Comparison of ENCODE assay signal across 9 mouse cellular contexts in genomic region chr12:76015489-76015888, GRCm38 (mm10).
DNase-seq lines count a peak whose midpoint lies in the region; ATAC-seq lines count a peak whose summit lies in the region.
"Had no signal": no experiment of that assay in that cellular context is flagged by ENCODE, and none has a peak within 500 bp of the region (broad histone marks: within the 10 kb centered on the region; RNA-seq: fewer than 3 reads in every experiment).

No protein-coding gene starts in this region.

- 85% methylated on average over 11 of the region's 11 CpGs for WGBS in kidney, embryonic 16.5 days
- 91% methylated on average over 11 of the region's 11 CpGs for WGBS in forebrain, embryonic 12.5 days

- no peaks in the 10 kb centered on the region for H3K27me3 ChIP-seq in kidney, embryonic 16.5 days (ENCODE audit: insufficient read depth, low read length)
- no peaks in the 10 kb centered on the region for H3K27me3 ChIP-seq in forebrain, embryonic 12.5 days
- H3K27me3 ChIP-seq: midbrain, embryonic 12.5 days had no signal

- H3K36me3 ChIP-seq in kidney, embryonic 16.5 days (ENCODE audit: insufficient read depth, low read length): peaks cover 31% of the 10 kb centered on the region
- peaks cover 58% of the 10 kb centered on the region for H3K36me3 ChIP-seq in forebrain, embryonic 12.5 days (replicated peaks)

- DNase-seq in cerebellum, adult 11 months: peak; percentile 16
- peak; percentile 19 for DNase-seq in cerebellum, adult 8-10 months
- DNase-seq in ovary, postnatal 14 days (ENCODE audit: low spot score): peak; percentile 25
- no peak for DNase-seq in layer of hippocampus, postnatal 36 days
- no peak for DNase-seq in thymus, adult 18-20 months

- H3K27ac ChIP-seq in kidney, embryonic 16.5 days (ENCODE audit: low read length): no peak overlapping the region
- H3K27ac ChIP-seq in forebrain, embryonic 12.5 days: no peak overlapping the region
- H3K27ac ChIP-seq: midbrain, embryonic 12.5 days had no signal

- H3K4me3 ChIP-seq in kidney, embryonic 16.5 days (ENCODE audit: low read length): no peak overlapping the region
- no peak overlapping the region for H3K4me3 ChIP-seq in forebrain, embryonic 12.5 days (replicated peaks)
- H3K4me3 ChIP-seq: midbrain, embryonic 12.5 days had no signal

- H3K9ac ChIP-seq in kidney, embryonic 16.5 days (replicated peaks; ENCODE audit: low read length): no peak overlapping the region
- no peak overlapping the region for H3K9ac ChIP-seq in forebrain, embryonic 12.5 days
- H3K9ac ChIP-seq: midbrain, embryonic 12.5 days had no signal

- no peak for ATAC-seq in cerebellum, adult (ENCODE audit: insufficient number of reproducible peaks, low FRiP score, low TSS enrichment)
- 0 out of 2 replicates have a peak, but pooled peaks have one; percentile 27 for ATAC-seq in kidney, embryonic 16.5 days (ENCODE audit: low FRiP score, low TSS enrichment)
- ATAC-seq in forebrain, embryonic 12.5 days (ENCODE audit: low FRiP score): no peak

- 0 out of 2 replicates have a peak, but pooled peaks cover 5% of the 10 kb centered on the region for H3K4me1 ChIP-seq in kidney, embryonic 16.5 days (ENCODE audit: insufficient read depth, low read length)
- H3K4me1 ChIP-seq in forebrain, embryonic 12.5 days: peaks cover 3% of the 10 kb centered on the region; the same call in 1 of the 2 replicates
- H3K4me1 ChIP-seq: midbrain, embryonic 12.5 days had no signal

- no peaks in the 10 kb centered on the region for H3K9me3 ChIP-seq in kidney, embryonic 16.5 days (ENCODE audit: low read length)
- H3K9me3 ChIP-seq in forebrain, embryonic 12.5 days: no peaks in the 10 kb centered on the region
- H3K9me3 ChIP-seq: midbrain, embryonic 12.5 days had no signal

- H3K4me2 ChIP-seq in kidney, embryonic 16.5 days (replicated peaks; ENCODE audit: low read depth, low read length): no peak overlapping the region
- no peak overlapping the region for H3K4me2 ChIP-seq in forebrain, embryonic 12.5 days
- H3K4me2 ChIP-seq: midbrain, embryonic 12.5 days had no signal

Comparison
In these comparisons a context has a peak if more than half of its experiments do, and no peak if none do; other contexts are left out.
1. DNase-seq: peak in cerebellum, adult 11 months (single experiment), cerebellum, adult 8-10 months (single experiment) and ovary, postnatal 14 days (single experiment); none in layer of hippocampus, postnatal 36 days (0 of 2) and thymus, adult 18-20 months (0 of 2).